Mouse (Mus musculus) cerebellum, adult 11 months (tissue): ENCODE results near the gene Pcbp2.

ENCODE experiments used
- DNase-seq: peaks from one replicate; pipeline ENCODE4 v3.0.0; 2022

Pcbp2 gene

DNA sequence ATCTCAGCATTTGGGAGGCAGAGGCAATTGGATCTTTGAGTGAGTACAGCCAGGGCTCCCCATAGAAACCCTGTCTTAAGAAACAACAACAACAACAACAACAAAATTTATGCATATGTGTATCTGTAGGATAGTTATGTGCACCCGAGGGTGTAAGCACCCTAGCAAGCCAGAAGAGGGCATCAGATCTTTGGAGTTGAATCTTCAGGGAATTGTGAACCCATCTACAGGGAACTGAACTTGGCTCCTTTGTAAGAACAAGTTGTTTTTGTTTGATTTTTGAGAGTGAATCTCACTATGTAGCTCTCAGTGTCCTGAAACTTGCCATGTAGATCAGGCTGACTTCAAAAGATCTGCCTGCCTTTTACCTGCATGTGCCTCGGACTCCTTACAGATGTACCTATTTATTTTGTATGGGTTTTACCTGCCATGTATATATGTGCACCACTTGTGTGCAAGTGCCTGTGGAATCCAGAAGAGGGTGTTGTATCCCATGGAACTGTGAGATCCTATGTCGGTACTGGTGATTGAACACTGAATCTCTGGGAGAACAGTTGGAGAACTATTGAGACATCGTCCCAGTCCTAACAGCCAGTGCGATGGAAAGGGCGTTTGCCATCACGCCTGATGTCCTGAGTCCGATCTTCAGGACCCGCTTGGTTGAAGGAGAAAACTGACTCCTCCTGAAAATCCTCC lies 1.5 kb upstream of the Pcbp2 start:
- no peak for DNase-seq

DNA sequence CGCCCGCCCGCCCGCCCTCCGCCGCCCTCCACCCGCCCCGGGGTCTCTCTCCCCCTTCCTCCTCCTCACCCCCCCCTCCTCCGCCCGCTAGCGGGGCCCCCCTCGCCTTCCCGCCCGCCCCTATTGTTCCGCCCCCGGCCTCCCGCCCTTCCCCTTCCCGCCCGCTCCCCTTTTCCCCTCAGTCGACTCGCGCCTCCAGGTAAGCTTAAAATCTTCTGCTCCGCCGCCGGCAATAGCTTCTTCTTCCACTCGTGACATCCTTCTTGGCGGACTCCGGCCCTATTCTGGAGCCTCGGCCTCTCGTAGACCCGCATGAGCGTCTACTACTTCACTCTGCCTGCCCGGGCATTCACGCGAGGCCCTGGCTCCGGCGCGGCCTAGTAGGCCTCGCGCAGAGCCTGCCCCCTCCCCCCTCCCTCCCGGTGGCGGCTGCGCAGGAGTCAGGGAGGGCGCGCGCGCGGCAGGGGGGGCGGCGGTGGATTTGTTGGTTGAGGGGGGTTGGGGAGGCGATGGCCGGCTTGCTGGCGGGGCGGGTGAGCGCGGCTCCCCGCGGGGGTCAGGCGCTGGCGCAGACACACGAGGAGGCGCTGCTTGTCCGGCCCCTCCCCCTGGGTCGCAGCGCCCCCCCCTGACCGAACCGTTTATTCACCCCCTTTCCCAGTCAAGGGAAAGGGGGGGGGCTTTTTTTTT lies 411 bp downstream of the Pcbp2 start:
- peak; percentile 82 for DNase-seq

DNA sequence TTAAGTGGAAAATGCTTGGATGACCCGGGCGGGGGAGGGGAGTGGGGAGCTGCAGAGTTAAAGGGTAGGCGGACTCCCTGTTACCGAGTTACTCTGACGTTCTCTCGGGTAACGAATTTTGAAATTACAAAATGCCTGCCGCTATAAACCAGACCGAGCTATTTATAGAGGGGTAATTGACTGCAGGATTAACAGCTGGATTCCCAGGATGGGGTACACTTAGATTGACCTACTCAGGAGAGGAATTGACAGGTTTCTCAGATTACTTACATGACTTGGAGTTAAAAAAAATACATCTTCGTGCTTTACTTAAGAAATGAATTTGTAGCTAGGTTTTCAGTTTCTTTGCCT lies 931 bp downstream of the Pcbp2 start:
- DNase-seq: no peak

DNA sequence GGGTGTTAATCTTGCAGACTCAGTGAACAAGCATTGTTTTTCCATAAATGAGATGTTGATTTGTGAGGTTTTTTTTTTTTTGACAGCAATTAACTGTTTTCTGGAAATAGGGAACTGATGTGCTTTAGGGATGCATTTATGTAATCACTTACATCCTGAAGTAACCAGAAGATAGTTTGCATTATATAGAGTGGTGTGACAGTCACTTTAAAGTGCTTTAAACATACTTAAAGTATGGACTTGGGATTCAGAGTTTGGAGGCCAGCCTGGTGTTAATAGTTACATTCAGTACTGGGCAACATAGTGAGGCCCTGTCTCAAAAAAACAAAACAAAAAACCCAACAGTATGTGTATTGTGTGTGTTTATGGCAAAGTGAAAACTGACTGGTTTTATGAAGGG lies 1.4 kb downstream of the Pcbp2 start:
- no peak for DNase-seq

DNA sequence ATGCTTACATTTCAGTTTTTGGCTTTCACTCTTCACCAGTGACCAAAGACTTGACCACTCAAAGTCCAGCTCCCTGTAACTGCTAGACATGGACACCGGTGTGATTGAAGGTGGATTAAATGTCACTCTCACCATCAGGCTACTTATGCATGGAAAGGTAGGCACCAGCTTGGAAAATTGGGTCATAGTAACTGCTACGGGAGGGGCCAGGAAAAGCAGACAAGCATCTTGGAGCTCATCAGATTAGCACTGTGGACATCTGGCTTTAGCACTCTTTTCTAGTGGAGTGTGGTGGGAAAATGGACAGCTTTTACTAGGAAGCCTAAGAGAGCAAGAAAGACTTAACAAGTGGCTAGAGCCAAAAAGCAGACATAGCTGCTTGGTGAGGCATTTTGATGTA lies 2.9 kb downstream of the Pcbp2 start:
- no peak for DNase-seq

DNA sequence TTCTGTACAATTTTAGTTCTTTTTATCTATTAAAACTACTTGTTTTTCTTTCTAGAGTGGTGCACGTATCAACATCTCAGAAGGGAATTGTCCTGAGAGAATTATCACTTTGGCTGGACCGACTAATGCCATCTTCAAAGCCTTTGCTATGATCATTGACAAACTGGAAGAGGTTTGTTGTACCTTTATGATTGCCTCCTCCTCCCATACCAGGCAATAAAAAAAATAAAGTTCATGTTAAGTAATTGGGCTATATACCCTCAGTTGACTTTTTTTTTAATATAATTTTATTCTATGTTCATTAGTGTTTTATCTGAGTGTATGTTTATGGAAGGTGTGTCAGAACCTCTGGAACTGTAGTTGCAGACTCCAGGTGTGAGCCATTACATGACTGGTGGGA lies 4.2 kb downstream of the Pcbp2 start:
- DNase-seq: no peak

DNA sequence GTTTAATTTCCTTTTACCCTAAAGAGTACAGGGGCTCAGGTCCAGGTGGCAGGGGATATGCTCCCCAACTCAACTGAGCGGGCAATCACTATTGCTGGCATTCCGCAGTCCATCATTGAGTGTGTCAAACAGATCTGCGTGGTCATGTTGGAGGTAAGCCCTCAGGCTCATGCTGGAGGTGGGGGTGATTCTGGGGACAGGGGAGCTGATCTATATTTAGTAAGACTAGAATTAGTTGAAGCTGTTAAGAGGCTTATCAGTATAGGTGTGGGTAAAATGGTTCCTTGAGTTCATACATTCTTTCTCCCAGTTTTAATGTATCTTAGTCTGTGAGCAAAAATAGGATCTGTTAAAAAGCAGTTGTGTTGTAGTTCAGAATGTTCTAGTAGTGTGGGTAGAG lies 12.8 kb downstream of the Pcbp2 start:
- no peak for DNase-seq

DNA sequence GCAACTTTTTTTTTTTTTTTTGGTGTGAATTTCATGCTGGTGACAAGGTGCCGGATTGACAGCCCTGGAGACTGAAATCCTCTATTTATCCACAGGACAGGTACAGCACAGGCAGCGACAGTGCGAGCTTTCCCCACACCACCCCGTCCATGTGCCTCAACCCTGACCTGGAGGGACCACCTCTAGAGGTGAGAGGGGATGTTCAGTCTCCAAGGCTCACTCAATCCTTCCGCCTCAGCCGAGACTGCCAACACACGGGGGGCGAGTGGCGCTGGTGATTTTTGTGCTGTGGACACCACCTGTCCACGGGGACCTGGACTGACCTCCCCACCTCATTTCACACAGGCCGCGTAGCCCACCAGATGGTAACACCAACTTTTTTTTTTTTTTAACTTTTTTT lies 15.5 kb downstream of the Pcbp2 start:
- DNase-seq: no peak

DNA sequence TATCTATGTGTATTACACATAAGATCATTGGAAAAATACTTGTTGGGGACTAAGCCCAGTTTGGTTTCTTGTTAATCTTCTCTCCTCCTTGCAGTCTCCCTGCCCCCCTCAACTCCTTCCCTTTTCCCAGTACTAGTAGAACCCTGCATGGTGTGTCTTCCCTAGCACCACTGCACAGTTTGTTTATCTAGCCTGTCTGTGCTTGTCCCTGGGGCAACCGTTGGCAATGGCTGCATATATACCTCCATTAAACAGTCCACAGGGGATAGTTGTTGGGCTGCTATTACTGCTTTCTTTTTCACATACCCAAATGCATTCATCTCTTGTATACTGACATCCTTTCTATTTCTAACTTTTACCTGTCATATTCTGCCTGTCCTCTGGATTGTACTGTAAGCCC lies 17.3 kb downstream of the Pcbp2 start:
- no peak for DNase-seq

DNA sequence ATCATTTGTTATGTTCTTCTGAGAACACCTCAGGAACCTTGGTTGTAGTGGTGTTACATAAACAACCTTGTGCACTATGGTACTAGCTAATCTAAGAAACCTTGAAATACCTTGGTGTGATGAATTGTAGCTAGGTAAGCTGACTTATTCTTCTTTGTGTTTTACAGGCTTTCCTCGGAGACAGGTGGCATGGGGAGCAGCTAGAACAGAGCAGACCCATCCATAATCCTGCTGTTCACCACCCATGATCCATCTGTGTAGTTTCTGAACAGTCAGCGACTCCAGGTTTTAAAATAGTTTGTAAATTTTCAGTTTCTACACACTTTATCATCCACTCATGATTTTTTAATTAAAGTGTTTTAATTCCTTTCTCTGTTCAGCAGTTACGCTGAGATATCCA lies 28.0 kb downstream of the Pcbp2 start:
- DNase-seq: no peak

DNA sequence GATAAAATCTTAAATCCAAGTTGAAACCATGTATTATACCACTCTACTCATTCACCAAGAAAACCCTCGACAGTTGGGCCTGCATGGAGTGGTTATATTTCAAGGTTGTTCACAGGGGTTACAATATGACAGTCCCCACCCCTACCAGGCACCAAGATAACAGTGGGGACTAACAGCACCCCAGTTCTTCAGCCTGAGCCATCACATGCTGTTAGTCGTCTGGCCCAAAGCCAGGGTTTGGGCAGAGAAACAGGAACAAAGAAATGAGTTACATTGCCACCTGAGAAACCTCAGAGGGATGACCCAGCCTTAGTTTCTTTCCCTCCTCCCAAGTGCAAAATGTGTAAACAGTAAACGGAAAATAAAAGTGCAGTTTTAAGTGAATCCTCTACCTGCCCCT lies 29.0 kb downstream of the Pcbp2 start:
- no peak for DNase-seq

DNA sequence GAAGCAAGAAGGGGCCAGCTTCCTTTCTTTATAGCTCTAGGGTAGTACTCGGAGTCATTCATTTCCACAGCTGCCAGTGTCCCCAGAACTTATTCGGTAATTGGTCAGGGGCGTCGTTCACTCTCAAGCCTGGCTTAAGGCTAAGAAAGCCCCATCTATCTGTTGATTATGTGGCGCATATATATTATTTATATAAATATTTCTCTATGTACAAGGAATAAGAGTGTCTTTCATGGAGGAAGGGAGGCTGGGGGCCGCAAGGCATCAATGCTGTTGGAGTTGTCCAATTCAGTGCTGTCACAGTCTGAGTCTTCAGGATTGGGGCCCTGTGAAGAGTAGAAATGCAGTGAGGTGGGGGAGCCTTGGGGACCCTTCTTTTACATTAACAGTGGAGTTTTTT lies 29.5 kb downstream of the Pcbp2 start:
- no peak for DNase-seq

DNA sequence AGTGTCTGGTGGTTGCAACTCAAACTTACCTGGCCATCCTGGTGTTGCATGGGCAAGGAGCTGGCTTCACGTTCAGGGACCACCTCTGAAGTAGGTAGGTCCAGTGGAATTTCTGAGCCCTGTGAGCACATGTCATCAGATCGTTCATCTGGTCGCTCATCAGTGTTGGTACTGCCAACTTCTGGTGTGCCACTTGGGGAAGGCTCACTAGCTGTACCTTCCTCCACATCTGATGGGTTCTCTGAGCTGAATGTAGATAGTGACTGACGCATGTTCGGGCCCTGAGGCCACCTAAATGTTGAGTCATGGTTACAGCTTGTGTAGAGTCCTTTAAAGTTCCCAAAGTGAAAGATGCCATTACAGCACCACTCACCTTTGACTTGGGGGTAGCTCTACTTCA lies 30.1 kb downstream of the Pcbp2 start:
- no peak for DNase-seq

DNA sequence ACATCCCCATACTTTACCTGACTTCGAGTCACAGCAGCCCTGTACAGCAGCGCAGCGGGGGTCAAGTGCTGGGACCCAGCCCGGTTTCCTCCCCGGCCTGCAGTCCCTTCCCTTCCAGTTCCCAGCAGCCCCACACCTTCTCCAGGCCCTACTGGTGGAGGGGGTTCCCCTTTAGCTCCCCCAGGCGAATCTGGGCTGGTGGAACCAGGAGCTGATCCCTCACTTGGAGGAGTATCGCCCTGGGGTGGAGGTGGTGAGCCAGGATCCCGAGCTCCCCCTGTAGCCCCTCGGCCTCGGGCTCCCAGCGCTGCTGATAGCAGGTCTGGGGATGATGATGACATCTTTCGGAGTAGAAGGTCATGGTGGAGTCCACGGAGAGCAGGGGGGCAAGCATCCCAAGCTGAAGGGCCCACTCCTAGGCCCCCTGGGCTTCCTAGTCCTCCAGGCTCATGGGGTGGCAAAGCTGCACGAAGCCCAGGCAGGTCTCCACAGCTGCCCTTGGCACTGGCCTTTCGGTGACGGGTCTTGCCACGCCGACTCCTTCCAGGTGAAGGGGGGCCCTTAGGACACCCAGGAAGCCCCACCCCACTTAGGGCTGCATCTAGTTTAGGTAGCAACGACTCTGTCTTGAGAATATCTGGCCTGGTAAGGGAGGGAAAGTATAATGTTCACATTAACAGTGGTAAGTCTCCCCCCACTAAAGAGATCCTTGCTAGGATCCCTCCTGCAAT lies 30.9 kb downstream of the Pcbp2 start:
- DNase-seq: no peak

DNA sequence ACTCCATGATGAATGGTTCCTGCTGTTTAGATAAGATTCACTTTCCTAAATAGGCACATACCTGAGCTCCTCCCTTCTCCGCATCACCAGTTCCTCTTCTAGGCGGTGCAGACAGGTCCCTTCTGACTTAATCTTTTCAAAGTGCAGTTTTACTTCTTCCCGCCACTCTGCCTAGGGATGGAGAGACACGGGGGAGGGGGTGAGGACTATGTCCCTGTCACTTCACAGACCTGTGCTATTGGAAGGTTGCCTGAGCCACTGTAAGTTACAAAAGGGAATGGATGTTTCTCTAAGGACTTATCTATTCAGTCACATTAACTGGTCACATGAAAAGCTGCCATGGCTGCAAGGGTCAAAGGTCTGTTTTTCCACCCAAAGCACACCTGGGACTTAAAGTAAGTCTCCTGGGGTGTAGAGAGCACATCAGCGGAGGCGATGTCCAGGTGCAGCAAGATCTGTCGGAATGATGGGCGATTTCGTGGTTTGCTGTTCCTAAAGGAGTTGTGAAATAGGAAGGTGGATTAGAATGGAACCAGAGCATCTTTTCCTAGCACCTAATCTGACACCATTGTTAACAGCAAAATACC lies 32.0 kb downstream of the Pcbp2 start:
- DNase-seq: no peak

DNA sequence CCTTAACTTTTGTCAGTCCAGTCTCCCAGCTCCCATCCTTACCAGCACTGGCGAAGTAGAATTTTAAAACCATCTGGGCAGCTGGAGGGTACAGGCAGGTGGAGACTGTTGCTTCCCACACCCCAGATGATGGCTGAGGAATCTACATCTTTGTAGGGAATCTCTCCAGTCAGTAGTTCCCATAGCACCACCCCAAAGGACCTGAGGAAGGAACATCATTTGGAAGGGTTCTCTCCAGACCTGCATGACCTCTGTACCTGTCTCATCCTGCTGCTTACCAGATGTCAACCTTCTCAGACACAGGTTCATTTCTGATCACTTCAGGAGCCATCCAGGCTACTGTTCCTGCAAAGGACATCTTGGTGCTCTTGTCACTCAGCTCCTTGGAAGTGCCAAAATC lies 33.1 kb downstream of the Pcbp2 start, which contains the start of gene Gm10337:
TSS of gene Gm10337 (plus strand) at position 276 of the 400 bp plus-strand sequence.
- DNase-seq: no peak

DNA sequence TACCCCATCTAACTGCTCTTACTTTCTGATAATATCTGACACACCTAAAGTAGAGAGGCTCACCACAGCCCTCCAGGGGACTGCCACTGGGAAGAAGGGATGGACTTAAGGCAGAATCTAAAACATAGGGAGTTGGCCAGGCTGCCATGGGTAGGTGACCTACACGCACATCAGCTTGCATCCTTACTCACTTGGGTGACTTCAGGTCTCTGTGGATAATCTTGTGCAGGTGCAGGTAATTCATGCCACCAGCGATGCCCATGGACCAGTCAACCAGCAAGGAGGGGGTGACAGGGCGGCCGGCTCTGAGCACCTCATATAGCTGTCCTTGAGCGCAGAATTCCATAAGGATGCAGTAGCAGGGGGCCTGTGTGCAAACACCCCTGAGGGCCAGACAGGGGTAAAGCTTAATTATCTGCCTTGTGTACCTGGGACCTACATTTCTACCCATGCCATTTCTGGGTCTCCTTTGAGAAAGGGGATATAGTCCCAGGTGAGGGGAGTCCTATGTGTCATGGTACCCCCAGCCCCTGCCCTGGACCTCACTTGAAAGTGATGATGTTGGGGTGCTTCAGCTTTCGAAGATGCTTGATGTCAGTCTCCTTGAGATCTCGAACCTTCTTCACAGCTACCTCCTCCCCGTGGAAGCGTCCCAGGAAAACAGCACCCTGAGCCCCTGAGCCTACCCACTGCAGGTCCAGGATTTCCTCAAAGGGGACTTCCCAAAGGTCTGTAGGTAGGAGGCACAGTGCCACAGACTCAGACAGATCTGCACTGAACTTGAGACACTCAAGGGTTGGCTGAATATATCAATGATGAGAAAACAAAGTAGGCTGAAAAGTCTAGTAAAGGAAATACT lies 33.8 kb downstream of the Pcbp2 start:
- DNase-seq: no peak

DNA sequence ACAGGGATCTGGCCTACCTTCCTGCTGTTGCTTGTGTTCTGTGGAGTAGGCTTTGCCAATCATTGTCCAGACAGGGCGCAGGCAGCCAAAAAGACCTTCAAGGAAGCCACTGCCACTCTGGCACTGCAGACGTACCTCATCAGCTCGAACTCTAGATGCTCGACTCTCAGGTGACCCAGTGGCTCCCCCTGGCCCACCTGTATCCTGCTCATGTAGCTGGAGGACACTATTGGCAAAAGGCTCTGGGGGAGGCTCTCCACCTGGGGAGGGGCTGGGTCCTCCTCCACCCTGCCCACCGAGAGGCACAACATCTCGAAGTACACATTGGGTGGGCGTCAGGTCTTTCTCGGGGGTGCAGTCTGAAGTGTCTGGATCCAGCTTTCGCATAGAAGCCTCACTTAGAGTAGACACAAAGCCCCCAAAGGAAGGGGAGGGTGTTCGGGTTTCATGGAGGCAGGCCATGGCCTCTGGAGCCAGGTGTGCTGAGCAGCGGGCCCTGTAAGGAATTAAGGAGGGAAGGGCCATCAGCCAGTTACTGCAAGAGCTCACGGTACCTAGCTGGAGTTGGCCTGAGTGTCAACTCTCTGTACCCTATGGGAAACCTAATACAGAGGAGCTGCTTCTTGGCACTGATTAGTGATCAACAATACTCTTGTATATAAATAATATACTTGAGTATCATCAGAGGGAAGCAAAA lies 34.9 kb downstream of the Pcbp2 start:
- DNase-seq: no peak

DNA sequence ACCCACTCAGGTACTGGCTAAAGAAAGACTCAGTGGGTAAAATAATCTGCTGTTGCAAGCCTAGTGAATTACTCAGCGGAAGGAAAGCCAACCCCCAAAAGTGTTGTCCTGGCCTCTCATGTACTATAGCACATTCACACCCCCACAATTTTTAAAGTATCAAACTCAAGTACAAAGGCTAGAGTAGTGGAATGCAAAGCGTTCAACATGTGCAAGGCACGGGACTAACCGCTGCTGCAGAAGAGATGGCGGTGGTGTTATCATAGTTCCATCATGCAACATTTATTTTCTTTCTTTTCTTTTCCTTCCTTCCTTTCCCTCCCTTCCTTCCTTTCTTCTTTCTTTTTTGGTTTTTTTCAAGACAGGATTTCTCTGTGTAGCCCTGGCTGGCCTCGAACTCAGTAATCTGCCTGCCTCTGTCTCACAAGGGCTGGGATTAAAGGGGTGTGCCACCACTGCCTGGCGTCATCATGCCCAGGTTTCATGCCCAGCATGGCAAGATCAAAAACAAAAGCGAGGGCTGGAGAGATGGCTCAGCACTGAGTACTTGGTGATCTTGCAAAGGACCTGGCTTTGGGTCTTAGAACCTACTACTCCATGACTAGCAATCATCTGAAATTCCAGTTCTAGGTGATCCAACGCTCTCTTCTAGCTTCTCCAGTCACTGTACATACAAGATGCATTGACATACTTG lies 35.6 kb downstream of the Pcbp2 start:
- no peak for DNase-seq

DNA sequence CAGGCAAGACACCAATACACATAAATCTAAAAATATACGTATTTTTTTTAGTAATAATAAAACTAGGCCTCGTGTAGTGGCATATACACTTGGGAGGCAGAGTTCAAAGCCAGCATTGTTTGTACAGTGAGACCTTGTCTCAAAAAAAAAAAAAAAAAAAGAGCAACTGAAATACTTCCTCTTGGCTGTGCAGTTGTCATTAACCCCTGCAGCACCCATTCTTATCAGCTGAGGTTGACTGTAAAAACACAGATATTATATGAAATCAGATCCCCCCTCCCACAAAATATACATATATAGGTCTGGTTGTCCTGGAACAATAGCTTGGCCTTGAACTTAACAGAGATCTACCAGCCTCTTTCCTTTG lies 36.1 kb downstream of the Pcbp2 start:
- no peak for DNase-seq

DNA sequence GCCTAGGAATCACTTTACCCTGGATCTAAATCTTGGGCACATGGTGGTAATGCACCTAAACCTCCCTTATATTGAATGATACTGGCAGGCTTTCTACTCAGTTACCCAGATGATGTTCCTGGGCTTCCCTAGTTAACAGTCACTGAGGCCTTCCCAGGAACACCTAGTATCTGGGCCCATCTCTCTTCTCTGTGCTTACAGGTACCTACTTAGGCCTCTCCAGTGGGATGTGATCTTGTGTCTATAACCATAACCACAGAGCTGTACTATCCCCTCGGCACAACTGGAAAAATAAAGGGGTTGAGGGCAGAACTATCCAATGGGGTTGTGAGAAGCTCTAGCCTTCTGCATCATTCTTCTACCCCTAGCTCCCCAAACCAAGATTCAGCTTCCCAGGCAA lies 36.5 kb downstream of the Pcbp2 start:
- no peak for DNase-seq

DNA sequence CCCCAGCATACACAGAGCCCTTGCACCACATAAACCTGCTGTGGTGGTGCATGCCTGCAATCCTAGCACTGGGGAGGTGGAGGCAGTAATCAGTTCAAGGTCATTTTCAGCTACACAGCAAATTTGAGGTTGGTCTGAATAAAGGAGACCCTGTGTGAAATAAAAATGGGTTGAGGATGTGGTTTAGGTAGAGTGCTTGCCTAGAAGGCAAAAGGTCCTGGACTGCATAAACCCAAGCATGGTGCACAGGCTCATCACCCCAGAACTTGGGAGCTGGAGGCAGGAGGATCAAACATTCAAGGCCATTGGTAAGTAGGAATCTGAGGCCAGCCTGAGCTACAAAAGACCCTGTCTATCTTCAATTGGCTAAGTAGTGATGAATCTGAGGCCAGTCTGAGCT lies 37.2 kb downstream of the Pcbp2 start:
- DNase-seq: no peak
